Mouse (Mus musculus): ENCODE measurements at regions not wholly inside any gene's neighbourhood (a gene's known extent, or its start where the extent isn't known, plus 50 kb on each side); places are given as distances from the start of the nearest gene placed in this dataset.

DNA sequence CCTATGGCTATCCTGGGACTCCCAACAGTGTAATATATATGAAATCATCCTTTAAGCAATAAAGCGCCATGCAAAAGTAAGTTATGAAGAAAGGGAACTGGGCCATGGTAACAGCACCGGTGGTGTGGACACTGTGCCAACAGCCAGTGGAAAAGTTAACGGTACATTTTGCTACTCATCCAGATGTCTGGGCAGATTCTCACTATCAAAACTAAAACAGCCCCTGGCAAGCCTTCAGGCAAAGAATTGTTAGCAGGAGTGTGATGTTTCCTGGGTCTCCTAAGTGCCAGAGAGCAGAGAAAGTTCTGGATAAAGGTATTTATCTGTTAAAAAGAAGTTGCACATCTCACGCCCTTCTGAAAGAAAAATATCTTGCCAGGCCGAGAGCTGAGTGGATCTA lies 198.0 kb upstream of the Hnrnpa3 start:
- Histone ChIP-seq H3K9me3 (replicated peaks) (no peaks in the 10 kb centered on the region), H3K4me1 (replicated peaks) (0 out of 2 replicates have a peak, but pooled peaks cover 3% of the 10 kb centered on the region), H3K9ac (no peak overlapping the region), H3K36me3 (no peaks in the 10 kb centered on the region), H3K27ac (ENCODE audit: poor library complexity, severe bottlenecking) (no peak overlapping the region), H3K4me3 (no peak overlapping the region), H3K27me3 (replicated peaks) (no peaks in the 10 kb centered on the region), H3K4me2 (no peak overlapping the region)
- 68% methylated on average over 5 of the region's 5 CpGs for WGBS
- ATAC-seq (ENCODE audit: insufficient number of reproducible peaks, low FRiP score) = no peak

GRCm38 (mm10) chr2:75461421-75461991 lies 197.6 kb upstream of the Hnrnpa3 start:
- Histone ChIP-seq H3K9ac (no peak overlapping the region), H3K36me3 (no peaks in the 10 kb centered on the region), H3K4me3 (no peak overlapping the region), H3K4me1 (replicated peaks) (0 out of 2 replicates have a peak, but pooled peaks cover 3% of the 10 kb centered on the region), H3K27ac (ENCODE audit: poor library complexity, severe bottlenecking) (no peak overlapping the region), H3K9me3 (replicated peaks) (no peaks in the 10 kb centered on the region), H3K27me3 (replicated peaks) (no peaks in the 10 kb centered on the region), H3K4me2 (no peak overlapping the region)
- WGBS = 74% methylated on average over 10 of the region's 10 CpGs
- ATAC-seq (ENCODE audit: insufficient number of reproducible peaks, low FRiP score) = no peak

- Histone ChIP-seq H3K4me3 (no peak overlapping the region), H3K4me2 (no peak overlapping the region), H3K9ac (no peak overlapping the region), H3K27me3 (replicated peaks) (no peaks in the 10 kb centered on the region), H3K36me3 (no peaks in the 10 kb centered on the region), H3K27ac (ENCODE audit: poor library complexity, severe bottlenecking) (no peak overlapping the region), H3K9me3 (replicated peaks) (no peaks in the 10 kb centered on the region), H3K4me1 (replicated peaks) (0 out of 2 replicates have a peak, but pooled peaks cover 3% of the 10 kb centered on the region)
- no peak for ATAC-seq (ENCODE audit: insufficient number of reproducible peaks, low FRiP score)
- WGBS = 84% methylated on average over 5 of the region's 5 CpGs
Measured at GRCm38 (mm10) chr2:75462030-75462671, 196.9 kb upstream of the Hnrnpa3 start.

DNA sequence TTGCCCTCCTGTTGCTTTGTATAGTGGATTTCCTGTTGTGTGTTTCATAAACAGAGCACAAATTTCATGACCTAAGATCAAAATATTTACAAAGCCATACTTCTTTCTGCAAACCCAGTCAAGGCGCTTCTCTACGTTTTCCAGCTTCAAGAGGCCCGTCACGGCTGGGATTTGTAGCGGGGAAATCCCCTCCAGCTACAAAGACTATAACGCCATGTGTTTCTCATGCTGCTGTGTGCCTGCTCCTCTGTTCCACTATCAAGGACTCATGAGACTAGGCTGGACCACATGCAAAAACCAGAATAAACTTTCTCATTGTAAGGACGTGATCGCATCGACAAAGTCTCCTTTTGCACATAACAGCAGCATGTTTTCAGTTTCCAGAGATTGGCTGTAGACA lies 196.0 kb upstream of the Hnrnpa3 start:
- ATAC-seq (ENCODE audit: insufficient number of reproducible peaks, low FRiP score) = no peak
- WGBS = 86% methylated on average over 9 of the region's 9 CpGs
- H3K4me1 ChIP-seq (replicated peaks) = 0 out of 2 replicates have a peak, but pooled peaks cover 3% of the 10 kb centered on the region

GRCm38 (mm10) chr2:75464429-75464828 lies 194.6 kb upstream of the Hnrnpa3 start:
- Histone ChIP-seq H3K36me3 (no peaks in the 10 kb centered on the region), H3K27ac (ENCODE audit: poor library complexity, severe bottlenecking) (no peak overlapping the region), H3K4me1 (replicated peaks) (0 out of 2 replicates have a peak, but pooled peaks cover 3% of the 10 kb centered on the region), H3K27me3 (replicated peaks) (no peaks in the 10 kb centered on the region), H3K9ac (no peak overlapping the region), H3K9me3 (replicated peaks) (no peaks in the 10 kb centered on the region), H3K4me2 (no peak overlapping the region), H3K4me3 (no peak overlapping the region)
- WGBS = 40% methylated on average over 2 of the region's 2 CpGs
- ATAC-seq (ENCODE audit: insufficient number of reproducible peaks, low FRiP score) = no peak

More for the DNA sequence above, 196.0 kb upstream of the Hnrnpa3 start:
- Histone ChIP-seq H3K4me3 (no peak overlapping the region), H3K27me3 (replicated peaks) (no peaks in the 10 kb centered on the region), H3K36me3 (no peaks in the 10 kb centered on the region), H3K27ac (ENCODE audit: poor library complexity, severe bottlenecking) (no peak overlapping the region), H3K4me2 (no peak overlapping the region), H3K9ac (no peak overlapping the region), H3K9me3 (replicated peaks) (no peaks in the 10 kb centered on the region)

DNA sequence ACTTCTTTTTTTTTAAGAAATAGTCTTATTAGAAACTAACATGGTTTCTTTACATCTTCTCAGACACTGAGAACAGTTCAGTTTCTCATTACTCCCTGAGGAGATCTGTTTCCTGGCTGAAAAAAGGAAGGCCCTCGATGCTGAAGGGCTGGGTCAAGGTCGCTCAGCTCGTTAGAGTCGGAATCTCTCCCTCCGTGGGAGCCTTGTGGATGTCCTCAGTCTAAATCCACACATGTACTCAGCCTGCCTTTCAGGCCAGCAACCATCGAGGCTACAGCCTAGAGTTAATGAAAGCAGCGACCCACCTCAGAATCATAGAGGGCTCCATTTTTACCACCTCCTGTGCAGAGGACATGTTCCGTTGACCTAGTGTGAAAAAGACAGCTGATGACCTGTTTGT lies 190.2 kb upstream of the Hnrnpa3 start:
- 70% methylated on average over 8 of the region's 8 CpGs for WGBS
- Histone ChIP-seq H3K4me1 (replicated peaks) (peaks cover 9% of the 10 kb centered on the region), H3K9me3 (replicated peaks) (no peaks in the 10 kb centered on the region), H3K9ac (no peak overlapping the region), H3K4me2 (no peak overlapping the region), H3K4me3 (no peak overlapping the region), H3K27ac (ENCODE audit: poor library complexity, severe bottlenecking) (no peak overlapping the region), H3K36me3 (no peaks in the 10 kb centered on the region), H3K27me3 (replicated peaks) (no peaks in the 10 kb centered on the region)
- ATAC-seq (ENCODE audit: insufficient number of reproducible peaks, low FRiP score) = no peak

DNA sequence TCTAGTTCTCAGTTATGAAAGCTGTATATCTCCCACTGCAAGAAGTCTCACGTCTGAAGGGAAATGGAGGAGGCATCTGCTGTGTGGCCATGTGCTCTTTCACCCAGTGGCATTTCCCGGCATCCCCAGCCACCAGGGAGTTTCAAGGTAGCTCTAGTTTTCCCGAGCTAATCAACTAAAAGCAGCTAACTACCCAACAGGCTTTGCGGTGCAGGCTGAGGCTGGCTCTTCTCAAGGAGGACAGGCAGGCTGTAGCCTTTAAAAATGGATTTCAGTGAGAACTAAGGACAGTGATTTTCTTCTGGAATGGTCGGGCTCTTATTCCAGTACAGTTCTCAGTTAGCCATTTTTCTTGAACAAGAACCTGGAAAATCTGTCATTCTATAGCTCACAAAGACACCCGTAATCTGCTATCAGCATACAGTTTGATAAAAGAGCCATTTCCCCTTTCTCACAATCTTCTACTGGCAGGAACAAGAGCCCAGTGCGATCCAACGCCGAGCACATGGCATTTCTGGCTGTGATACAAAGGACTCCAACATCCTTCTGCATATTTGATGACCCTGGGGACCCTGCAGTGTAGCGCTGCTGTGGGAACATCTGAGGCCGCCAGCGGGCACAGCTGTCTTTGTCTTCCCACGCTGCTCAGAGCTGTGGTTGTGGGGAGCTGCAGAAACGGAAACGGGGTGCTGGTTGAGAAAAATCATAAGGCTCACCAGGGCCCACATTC lies 188.9 kb upstream of the Hnrnpa3 start:
- Histone ChIP-seq H3K27me3 (replicated peaks) (no peaks in the 10 kb centered on the region), H3K9ac (no peak overlapping the region), H3K9me3 (replicated peaks) (no peaks in the 10 kb centered on the region), H3K4me1 (replicated peaks) (peaks cover 9% of the 10 kb centered on the region), H3K27ac (ENCODE audit: poor library complexity, severe bottlenecking) (peak overlapping the region; percentile 70), H3K4me3 (no peak overlapping the region), H3K36me3 (no peaks in the 10 kb centered on the region), H3K4me2 (peak overlapping the region; percentile 30)
- WGBS = 26% methylated on average over 15 of the region's 15 CpGs
- peak; percentile 86 for ATAC-seq (ENCODE audit: insufficient number of reproducible peaks, low FRiP score)

DNA sequence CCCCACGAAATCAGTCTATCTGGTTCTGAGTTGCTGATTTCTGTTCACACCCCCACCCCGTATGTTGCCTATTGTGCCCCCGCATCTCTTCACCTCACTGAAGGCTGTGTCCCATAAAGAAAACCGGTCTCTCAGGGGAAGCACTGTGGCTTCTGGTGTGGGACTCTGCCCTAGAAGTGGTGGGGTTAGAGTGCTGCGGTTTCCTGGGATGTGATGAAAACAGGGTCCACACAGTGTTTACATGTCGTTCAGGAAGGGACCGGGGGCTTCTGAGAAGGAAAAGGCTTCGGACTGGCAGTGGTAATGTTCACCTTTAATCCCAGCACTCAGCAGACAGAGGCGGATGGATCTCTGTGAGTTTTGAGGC lies 188.4 kb upstream of the Hnrnpa3 start:
- no peaks in the 10 kb centered on the region for H3K9me3 ChIP-seq (replicated peaks)
- no peak overlapping the region for H3K4me3 ChIP-seq
- WGBS = 40% methylated on average over 9 of the region's 9 CpGs
- H3K36me3 ChIP-seq = no peaks in the 10 kb centered on the region
- no peak overlapping the region for H3K9ac ChIP-seq
- H3K4me1 ChIP-seq (replicated peaks) = peaks cover 9% of the 10 kb centered on the region
- 0 out of 2 replicates have a peak, but pooled peaks have one; percentile 22 for ATAC-seq (ENCODE audit: insufficient number of reproducible peaks, low FRiP score)
- H3K27ac ChIP-seq (ENCODE audit: poor library complexity, severe bottlenecking) = peak overlapping the region; percentile 48
- no peaks in the 10 kb centered on the region for H3K27me3 ChIP-seq (replicated peaks)
- peak overlapping the region; percentile 30 for H3K4me2 ChIP-seq

GRCm38 (mm10) chr2:75472489-75472888 lies 186.6 kb upstream of the Hnrnpa3 start:
- Histone ChIP-seq H3K27ac (ENCODE audit: poor library complexity, severe bottlenecking) (no peak overlapping the region), H3K9me3 (replicated peaks) (no peaks in the 10 kb centered on the region), H3K4me3 (no peak overlapping the region), H3K9ac (no peak overlapping the region), H3K27me3 (replicated peaks) (no peaks in the 10 kb centered on the region), H3K4me2 (no peak overlapping the region), H3K36me3 (no peaks in the 10 kb centered on the region), H3K4me1 (replicated peaks) (peaks cover 9% of the 10 kb centered on the region)
- WGBS = 86% methylated on average over 9 of the region's 9 CpGs
- no peak for ATAC-seq (ENCODE audit: insufficient number of reproducible peaks, low FRiP score)

GRCm38 (mm10) chr2:75474509-75474908 lies 184.6 kb upstream of the Hnrnpa3 start:
- no peak for ATAC-seq (ENCODE audit: insufficient number of reproducible peaks, low FRiP score)
- no peak overlapping the region for H3K27ac ChIP-seq (ENCODE audit: poor library complexity, severe bottlenecking)
- H3K4me1 ChIP-seq (replicated peaks) = peaks cover 9% of the 10 kb centered on the region
- H3K4me2 ChIP-seq = no peak overlapping the region
- 61% methylated on average over 6 of the region's 6 CpGs for WGBS
- H3K9me3 ChIP-seq (replicated peaks) = no peaks in the 10 kb centered on the region
- no peak overlapping the region for H3K9ac ChIP-seq
- no peaks in the 10 kb centered on the region for H3K36me3 ChIP-seq
- H3K27me3 ChIP-seq (replicated peaks) = no peaks in the 10 kb centered on the region
- no peak overlapping the region for H3K4me3 ChIP-seq

- Histone ChIP-seq H3K27ac (ENCODE audit: poor library complexity, severe bottlenecking) (no peak overlapping the region), H3K4me1 (replicated peaks) (no peaks in the 10 kb centered on the region), H3K9me3 (replicated peaks) (no peaks in the 10 kb centered on the region), H3K4me2 (no peak overlapping the region), H3K36me3 (no peaks in the 10 kb centered on the region), H3K4me3 (no peak overlapping the region), H3K9ac (no peak overlapping the region), H3K27me3 (replicated peaks) (no peaks in the 10 kb centered on the region)
- no peak for ATAC-seq (ENCODE audit: insufficient number of reproducible peaks, low FRiP score)
- WGBS = 76% methylated on average over 1 of the region's 1 CpGs
Measured at GRCm38 (mm10) chr2:75476350-75476749, 182.7 kb upstream of the Hnrnpa3 start.

Measured in heart, embryonic 12.5 days (tissue).